Mouse (Mus musculus) midbrain, postnatal 0 days (tissue): Measurements from ENCODE around the gene Mfsd11. TPM values are rescaled to one million over a fixed set of nuclear protein-coding genes. Genes with fewer than 3 reads are reported as not detected.

Source experiments
- ATAC-seq: fragments of 200-750 bp; cut with Nextera tagmentation; 2 replicates; pipeline ENCODE4 v1.8.0; 2017; ENCODE audit warnings: moderate number of reproducible peaks, mild to moderate bottlenecking, moderate TSS enrichment, moderate library complexity; ENCODE audit not compliant: low FRiP score
- DNase-seq: peaks from one replicate; pipeline ENCODE4 v3.0.0-alpha.2; 2015; ENCODE audit warnings: low spot score
- H3K27ac ChIP-seq: fragments of 300-500 bp; sonication (generic); 2 replicates; pipeline ENCODE4 v1.5.1; 2014; ENCODE audit warnings: low read depth, mild to moderate bottlenecking, low read length, mixed read lengths
- H3K27me3 ChIP-seq: fragments of 300-500 bp; sonication (generic); 2 replicates; pipeline ENCODE4 v1.6.1; 2014; ENCODE audit warnings: low read length, control low read depth, mixed read lengths; ENCODE audit not compliant: insufficient read depth
- H3K36me3 ChIP-seq: fragments of 300-500 bp; sonication (generic); 2 replicates; pipeline ENCODE4 v1.6.1; 2014; ENCODE audit warnings: low read length, control low read depth, mixed read lengths; ENCODE audit not compliant: insufficient read depth
- H3K4me1 ChIP-seq: fragments of 300-500 bp; sonication (generic); 2 replicates; pipeline ENCODE4 v1.6.1; 2014; ENCODE audit warnings: mild to moderate bottlenecking, control low read depth, antibody characterized with exemption, low read length, mixed read lengths; ENCODE audit not compliant: insufficient read depth
- H3K4me2 ChIP-seq: fragments of 300-500 bp; sonication (generic); 2 replicates; pipeline ENCODE4 v1.6.1; 2014; ENCODE audit warnings: low read depth, mild to moderate bottlenecking, low read length, mixed read lengths; ENCODE audit not compliant: poor library complexity, severe bottlenecking
- H3K4me3 ChIP-seq: fragments of 300-500 bp; sonication (generic); 2 replicates; pipeline ENCODE4 v1.5.1; 2014; ENCODE audit warnings: low read depth, mild to moderate bottlenecking, low read length, moderate library complexity
- H3K9ac ChIP-seq: fragments of 300-500 bp; sonication (generic); replicated peaks from 2 replicates; pipeline ENCODE4 v1.6.1; 2014; ENCODE audit warnings: mild to moderate bottlenecking, low read length, moderate library complexity, mixed read lengths; ENCODE audit not compliant: poor library complexity, severe bottlenecking
- H3K9me3 ChIP-seq: fragments of 300-500 bp; sonication (generic); 2 replicates; pipeline ENCODE4 v1.6.1; 2016; ENCODE audit warnings: low read length, control low read depth
- CTCF ChIP-seq: IDR thresholded peaks from 2 replicates; pipeline ENCODE4 v1.5.1; 2016; ENCODE audit warnings: antibody characterized with exemption, mild to moderate bottlenecking
- WGBS: fragments of 180-500 bp; shearing (Covaris S2); extraction: QIAGEN DNeasy Blood & Tissue Kit; methylation state at CpG from one replicate; pipeline ENCODE4 v1.1.7; 2014; 5-methylcytosine and 5-hydroxymethylcytosine counted together
- polyA plus RNA-seq: library from polyadenylated mRNA; unstranded; fragments of >200 nt; fragmentation: Nextera tagmentation; extraction: Ambion mirVana; gene quantifications from 2 replicates; pipeline ENCODE4 v1.2.1, GENCODE M21; 2015
- total RNA-seq: library from RNA; depleted of rRNA; stranded (reverse); fragments of >200 nt; gene quantifications from 2 replicates; pipeline ENCODE4 v1.2.3, GENCODE M21; 2014

The Mfsd11 gene
- total and polyA plus RNA-seq, 2 experiments from 2014 or later, result 36.0 to 64.1 TPM

DNA sequence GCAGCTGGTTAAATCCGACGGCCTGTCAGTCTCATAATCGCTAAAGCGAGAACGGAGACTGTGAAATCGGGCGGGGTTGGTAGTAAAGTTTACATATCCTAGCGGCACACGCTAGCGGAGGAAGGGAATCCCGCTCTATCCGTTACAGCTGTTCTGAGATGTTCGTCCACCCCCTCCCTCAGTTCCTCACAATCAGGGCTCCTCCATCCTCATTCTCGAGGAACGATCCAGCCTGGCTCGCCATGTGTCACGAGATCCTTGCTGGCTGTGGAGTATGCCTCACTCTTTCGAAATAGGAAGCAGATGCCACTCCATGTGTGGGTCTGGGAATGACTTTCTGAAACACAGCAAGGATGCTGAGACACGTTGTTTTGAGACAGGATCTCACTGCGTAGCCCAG is 21.7 kb downstream of the Mfsd11 start:
- no peak for ATAC-seq
- H3K4me3 ChIP-seq, result no peak overlapping the region
- no peaks in the 10 kb centered on the region for H3K9me3 ChIP-seq
- TF ChIP-seq CTCF, result no peak
- H3K36me3 ChIP-seq, result peaks cover 33% of the 10 kb centered on the region
- WGBS, result 93% methylated on average over 20 of the region's 20 CpGs
- H3K4me2 ChIP-seq, result no peak overlapping the region
- DNase-seq, result no peak
- H3K27ac ChIP-seq, result no peak overlapping the region
- no peaks in the 10 kb centered on the region for H3K4me1 ChIP-seq
- H3K27me3 ChIP-seq, result no peaks in the 10 kb centered on the region
- H3K9ac ChIP-seq, result no peak overlapping the region

DNA sequence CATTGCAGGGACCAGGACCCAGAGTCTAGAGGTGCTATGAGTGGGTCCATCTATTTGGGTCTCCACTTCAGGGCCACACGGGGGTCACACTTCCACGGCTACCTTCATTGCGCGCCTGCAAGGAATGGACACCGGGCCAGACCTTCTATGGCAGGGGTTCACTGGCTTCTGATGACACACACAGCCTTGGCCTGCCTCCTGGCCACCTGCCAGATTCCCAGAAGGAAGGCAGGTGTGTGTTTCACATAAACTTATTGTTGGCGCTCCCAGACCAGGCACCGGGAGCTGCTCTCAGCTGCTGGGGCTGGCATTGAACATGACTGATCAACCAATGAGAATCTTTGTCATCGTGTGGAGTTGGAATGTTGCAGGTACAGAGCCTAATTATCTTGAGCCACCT is 26.2 kb downstream of the Mfsd11 start:
- H3K27ac ChIP-seq, result no peak overlapping the region
- WGBS, result 89% methylated on average over 8 of the region's 8 CpGs
- no peaks in the 10 kb centered on the region for H3K4me1 ChIP-seq
- H3K4me2 ChIP-seq, result no peak overlapping the region
- H3K36me3 ChIP-seq, result peaks cover 15% of the 10 kb centered on the region
- H3K9me3 ChIP-seq, result no peaks in the 10 kb centered on the region
- no peak for TF ChIP-seq CTCF
- DNase-seq (no peak), ATAC-seq (no peak)
- H3K4me3 ChIP-seq, result no peak overlapping the region
- no peak overlapping the region for H3K9ac ChIP-seq
- H3K27me3 ChIP-seq, result no peaks in the 10 kb centered on the region

DNA sequence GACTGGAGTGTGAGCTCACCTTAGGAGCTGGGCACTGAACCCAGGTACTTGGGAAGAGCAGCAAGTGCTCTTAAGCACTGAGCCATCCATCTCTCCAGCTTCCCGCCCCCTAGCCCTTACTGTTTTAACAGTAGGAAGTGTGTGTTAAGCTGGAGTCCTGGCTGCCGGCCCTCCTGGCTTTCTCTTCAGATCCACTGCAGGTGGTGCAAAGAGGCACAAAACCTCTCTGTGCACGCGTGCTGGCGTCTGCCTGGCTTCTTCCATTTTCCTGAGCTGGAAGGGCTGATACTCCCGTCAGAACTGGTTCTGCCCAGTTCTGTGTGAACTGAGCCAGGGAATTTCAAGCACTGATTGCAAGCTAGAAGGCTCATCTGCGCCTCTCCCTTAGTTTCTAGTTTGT is 28.6 kb downstream of the Mfsd11 start:
- H3K4me1 ChIP-seq, result no peaks in the 10 kb centered on the region
- no peak overlapping the region for H3K4me2 ChIP-seq
- ATAC-seq (no peak), DNase-seq (no peak)
- 55% methylated on average over 7 of the region's 7 CpGs for WGBS
- H3K4me3 ChIP-seq, result no peak overlapping the region
- no peaks in the 10 kb centered on the region for H3K27me3 ChIP-seq
- H3K9ac ChIP-seq, result no peak overlapping the region
- H3K36me3 ChIP-seq, result no peaks in the 10 kb centered on the region
- no peak overlapping the region for H3K27ac ChIP-seq
- TF ChIP-seq CTCF, result no peak
- no peaks in the 10 kb centered on the region for H3K9me3 ChIP-seq

DNA sequence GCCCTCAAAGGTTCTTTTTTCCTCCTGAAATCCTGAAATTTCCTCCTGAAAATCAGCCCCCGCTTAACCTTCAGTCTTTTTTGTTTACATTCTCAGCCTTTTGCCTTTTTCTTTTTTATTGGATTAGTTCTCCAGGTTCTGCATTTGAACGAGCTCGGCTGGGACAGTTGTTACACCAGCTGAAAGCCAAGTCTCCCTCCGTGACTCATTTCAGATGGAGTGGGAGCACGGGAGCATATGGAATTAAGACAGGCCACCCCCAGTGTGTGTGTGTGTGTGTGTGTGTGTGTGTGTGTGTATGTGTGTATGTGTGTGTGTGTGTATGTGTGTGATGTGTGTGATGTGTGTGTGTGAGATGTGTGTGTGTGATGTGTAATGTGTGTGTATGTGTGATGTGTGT is 29.2 kb downstream of the Mfsd11 start:
- H3K4me2 ChIP-seq, result no peak overlapping the region
- no peaks in the 10 kb centered on the region for H3K27me3 ChIP-seq
- H3K27ac ChIP-seq, result no peak overlapping the region
- WGBS, result 43% methylated on average over 5 of the region's 5 CpGs
- no peaks in the 10 kb centered on the region for H3K4me1 ChIP-seq
- H3K36me3 ChIP-seq, result no peaks in the 10 kb centered on the region
- no peak for TF ChIP-seq CTCF
- ATAC-seq, result no peak
- no peak overlapping the region for H3K9ac ChIP-seq
- no peak overlapping the region for H3K4me3 ChIP-seq
- no peak for DNase-seq
- no peaks in the 10 kb centered on the region for H3K9me3 ChIP-seq

DNA sequence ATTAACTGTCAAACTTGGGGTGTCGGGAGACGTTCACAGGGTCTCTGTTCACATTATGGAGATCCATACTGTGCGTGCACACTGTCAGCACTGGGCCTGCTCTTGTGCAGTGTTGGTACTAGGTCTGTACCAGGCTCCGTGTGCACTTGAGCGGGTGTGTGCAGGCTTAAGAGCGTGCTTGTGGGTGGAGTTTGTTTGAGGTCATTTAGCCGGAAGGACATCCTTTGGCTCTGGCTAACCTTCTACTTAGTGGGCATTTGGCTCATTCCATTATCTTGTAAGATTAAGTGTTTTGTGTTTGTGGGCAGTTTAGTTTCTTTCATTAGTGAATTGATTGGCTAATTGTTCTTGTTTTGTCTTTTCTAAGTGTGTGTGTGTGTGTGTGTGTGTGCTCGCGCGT is 30.2 kb downstream of the Mfsd11 start:
- H3K4me2 ChIP-seq, result no peak overlapping the region
- H3K4me1 ChIP-seq, result no peaks in the 10 kb centered on the region
- no peak for TF ChIP-seq CTCF
- H3K4me3 ChIP-seq, result no peak overlapping the region
- no peak overlapping the region for H3K27ac ChIP-seq
- DNase-seq (no peak), ATAC-seq (no peak)
- peaks cover 4% of the 10 kb centered on the region; the same call in 1 of the 2 replicates for H3K27me3 ChIP-seq
- no peak overlapping the region for H3K9ac ChIP-seq
- no peaks in the 10 kb centered on the region for H3K36me3 ChIP-seq
- no peaks in the 10 kb centered on the region for H3K9me3 ChIP-seq
- WGBS, result 87% methylated on average over 10 of the region's 10 CpGs

DNA sequence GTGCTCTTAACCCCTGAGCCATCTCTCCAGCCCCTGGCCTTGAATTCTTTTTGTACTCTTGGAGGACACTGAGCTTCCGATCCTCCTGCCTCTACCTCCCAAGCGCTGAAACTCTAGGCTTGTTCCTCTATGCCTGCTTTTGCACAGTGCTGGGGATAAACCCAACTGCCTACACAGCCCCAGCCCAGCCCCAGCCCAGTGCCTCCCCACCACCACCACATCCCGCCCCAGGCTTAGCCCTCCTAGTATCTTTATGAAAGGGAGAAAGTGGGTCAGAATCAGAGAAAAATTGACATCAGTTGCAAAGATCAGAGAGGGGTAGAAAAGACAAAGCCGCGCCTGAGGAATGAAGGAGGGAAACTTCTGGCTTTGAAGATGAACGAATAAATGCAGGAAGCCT is 31.8 kb downstream of the Mfsd11 start:
- Histone ChIP-seq H3K27ac (no peak overlapping the region), H3K4me3 (no peak overlapping the region), H3K36me3 (no peaks in the 10 kb centered on the region), H3K4me2 (no peak overlapping the region), H3K27me3 (peaks cover 4% of the 10 kb centered on the region; the same call in 1 of the 2 replicates), H3K4me1 (no peaks in the 10 kb centered on the region), H3K9me3 (no peaks in the 10 kb centered on the region), H3K9ac (no peak overlapping the region)
- no peak for TF ChIP-seq CTCF
- 82% methylated on average over 6 of the region's 6 CpGs for WGBS
- ATAC-seq (no peak), DNase-seq (no peak)
